Mouse (Mus musculus) ovary, postnatal 10 days (tissue): ENCODE results near the gene Gsdma3.
"Not testable (repeated sequence)": the region's sequence is repeated elsewhere in the genome, so short reads cannot be mapped to it uniquely, and the experiment has no call there.

Experiments
- DNase-seq: peaks from one replicate; pipeline ENCODE4 v3.0.0; 2022; ENCODE audit warnings: low spot score

Gsdma3 gene

DNA sequence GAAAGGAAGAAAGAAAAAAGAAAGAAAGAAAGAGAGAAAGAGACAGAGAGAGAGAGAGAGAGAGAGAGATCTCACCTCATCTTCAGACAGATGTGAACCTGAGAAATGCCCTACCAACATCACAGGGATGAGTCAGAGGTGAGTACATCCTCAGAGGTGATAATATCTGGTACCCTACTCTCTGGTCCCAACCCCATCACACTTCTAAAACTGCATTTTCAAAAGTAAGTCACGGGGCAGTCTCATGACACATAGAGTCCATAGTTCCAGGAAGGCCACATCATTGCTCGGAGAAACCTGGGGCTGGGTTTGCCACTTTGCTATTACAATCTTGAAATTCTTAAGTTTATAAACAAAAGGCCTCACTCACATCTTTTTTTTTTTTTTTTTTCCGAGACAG, 30.2 kb upstream of the Gsdma3 start:
- no peak for DNase-seq

DNA sequence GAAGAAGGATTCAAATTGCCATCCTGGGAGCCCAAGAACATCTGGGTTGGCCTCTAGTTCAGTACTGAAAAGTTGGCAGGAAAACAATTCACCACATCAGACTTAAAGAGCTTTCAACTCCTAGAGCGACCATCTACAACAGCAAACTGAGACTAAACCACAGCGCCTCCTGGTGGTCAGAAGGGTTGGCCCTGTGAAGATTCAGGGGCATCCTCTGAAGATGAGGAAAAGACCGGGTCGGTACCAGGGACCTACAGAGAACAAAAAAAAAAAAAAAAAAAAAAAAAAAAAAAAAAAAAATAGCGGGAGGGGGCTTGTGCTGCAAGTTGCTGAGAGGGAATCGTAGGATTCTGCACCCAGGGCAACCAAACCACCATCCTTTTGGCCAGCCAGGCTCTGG, 28.8 kb upstream of the Gsdma3 start:
- no peak for DNase-seq

- no peak for DNase-seq
These were observed 28.2 kb upstream of the Gsdma3 start, which contains the start of gene Lrrc3c for GRCm38 (mm10) chr11:98597991-98598390. Lrrc3c (plus strand) TSS chr11:98598291.

DNA sequence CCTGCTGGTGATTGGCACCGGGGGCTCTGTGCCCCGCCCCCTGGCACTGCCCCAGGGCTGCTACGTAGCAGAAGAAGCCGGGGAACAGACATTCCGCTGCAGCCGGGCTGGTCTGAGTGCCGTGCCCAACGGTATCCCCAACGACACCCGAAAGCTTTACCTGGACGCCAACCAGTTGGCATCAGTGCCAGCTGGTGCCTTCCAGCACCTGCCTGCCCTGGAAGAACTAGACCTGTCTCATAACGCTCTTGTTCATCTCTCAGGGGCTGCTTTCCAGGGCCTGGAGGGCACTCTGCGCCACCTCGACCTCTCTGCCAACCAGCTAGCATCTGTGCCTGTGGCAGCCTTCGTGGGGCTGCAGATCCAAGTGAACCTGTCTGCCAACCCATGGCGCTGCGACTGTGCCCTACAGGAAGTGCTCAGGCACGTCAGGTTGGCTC, 27.3 kb upstream of the Gsdma3 start:
- no peak for DNase-seq

- no peak for DNase-seq
These were observed 26.9 kb upstream of the Gsdma3 start for GRCm38 (mm10) chr11:98599291-98599690.

- no peak for DNase-seq
These were observed 24.0 kb upstream of the Gsdma3 start for GRCm38 (mm10) chr11:98602090-98602690.

- no peak for DNase-seq
These were observed 22.2 kb upstream of the Gsdma3 start for GRCm38 (mm10) chr11:98603953-98604352.

DNA sequence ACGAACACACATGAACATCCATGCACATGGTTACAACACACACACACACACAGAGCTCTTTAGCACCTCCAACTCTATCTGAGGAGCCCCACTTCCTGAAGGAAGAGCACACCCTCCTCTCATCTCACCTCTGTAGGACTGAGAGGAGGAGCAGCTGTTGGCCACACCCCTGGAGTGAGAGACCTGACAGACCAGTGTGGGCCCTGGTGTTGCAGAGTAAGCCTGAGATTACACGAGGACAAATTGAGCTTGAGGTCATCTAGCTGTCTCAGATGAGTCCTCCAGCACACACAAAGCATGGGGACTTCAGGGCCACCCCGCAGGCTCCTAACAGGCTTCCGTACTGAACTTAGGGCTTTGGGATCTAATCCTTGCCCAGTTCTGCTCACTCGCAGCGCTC, 21.2 kb upstream of the Gsdma3 start:
- not testable (repeated sequence) for DNase-seq

GRCm38 (mm10) chr11:98606763-98607162, 19.4 kb upstream of the Gsdma3 start:
- no peak for DNase-seq

DNA sequence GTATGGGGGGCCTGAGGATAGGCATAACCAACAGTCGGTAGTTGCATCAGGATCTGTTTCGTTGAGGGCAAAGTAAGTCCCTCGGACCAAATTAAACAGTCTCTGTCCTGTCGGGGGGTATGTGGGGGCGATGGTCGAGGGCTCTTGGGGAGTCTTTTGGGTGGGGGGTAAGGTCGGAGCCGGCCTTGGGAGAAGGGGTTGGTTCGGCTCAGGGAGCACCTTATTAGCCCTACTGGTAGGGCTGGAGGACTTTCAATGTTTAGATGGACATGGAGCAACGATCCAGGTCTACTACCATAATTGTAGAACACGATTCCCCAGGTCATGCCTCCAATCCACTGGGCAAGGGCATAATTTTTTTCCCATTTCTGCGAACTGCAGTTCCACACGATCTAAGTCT, 5.4 kb upstream of the Gsdma3 start:
- DNase-seq: no peak

- DNase-seq: not testable (repeated sequence)
These were observed 2.2 kb upstream of the Gsdma3 start for GRCm38 (mm10) chr11:98623981-98624380.

- not testable (repeated sequence) for DNase-seq
These were observed 1.8 kb upstream of the Gsdma3 start for GRCm38 (mm10) chr11:98624381-98624780.

- no peak for DNase-seq
These were observed 2.5 kb downstream of the Gsdma3 start for GRCm38 (mm10) chr11:98628706-98629105.

GRCm38 (mm10) chr11:98630646-98631045, 4.5 kb downstream of the Gsdma3 start:
- no peak for DNase-seq

- not testable (repeated sequence) for DNase-seq
These were observed 9.3 kb downstream of the Gsdma3 start for GRCm38 (mm10) chr11:98635312-98635970.

DNA sequence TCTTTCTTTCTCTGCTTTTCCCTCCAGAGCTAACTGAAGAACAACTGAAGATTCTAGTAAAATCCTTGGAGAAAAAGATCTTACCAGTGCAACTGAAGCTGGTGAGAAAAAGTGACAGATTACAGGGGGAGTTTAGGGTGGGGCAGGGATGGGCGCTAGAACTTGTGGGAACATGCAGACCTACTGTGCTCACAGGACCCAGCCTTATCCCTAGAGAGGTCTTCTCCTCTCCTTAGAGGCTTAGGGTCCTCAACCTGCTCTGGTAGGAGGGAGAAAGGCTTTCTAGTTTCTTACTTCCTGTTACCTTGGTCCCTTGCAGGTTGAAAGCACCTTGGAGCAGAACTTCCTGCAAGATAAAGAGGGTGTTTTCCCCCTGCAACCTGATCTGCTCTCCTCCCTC, 11.3 kb downstream of the Gsdma3 start:
- DNase-seq: no peak

DNA sequence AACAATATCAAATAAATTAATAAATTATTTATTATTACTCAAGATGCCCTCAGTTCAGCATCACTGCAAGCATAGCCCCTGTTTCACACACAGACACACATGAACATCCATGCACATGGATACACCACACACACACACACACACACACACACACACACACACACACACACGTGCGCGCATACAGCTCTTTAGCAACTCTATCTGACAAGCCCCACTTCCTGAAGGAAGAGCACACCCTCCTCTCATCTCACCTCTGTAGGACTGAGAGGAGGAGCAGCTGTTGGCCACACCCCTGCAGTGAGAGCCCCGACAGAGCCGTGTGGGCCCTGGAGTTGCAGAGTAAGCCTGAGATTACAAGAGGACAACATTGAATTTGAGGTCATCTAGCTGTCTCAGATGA, 13.9 kb downstream of the Gsdma3 start:
- DNase-seq: no peak

DNA sequence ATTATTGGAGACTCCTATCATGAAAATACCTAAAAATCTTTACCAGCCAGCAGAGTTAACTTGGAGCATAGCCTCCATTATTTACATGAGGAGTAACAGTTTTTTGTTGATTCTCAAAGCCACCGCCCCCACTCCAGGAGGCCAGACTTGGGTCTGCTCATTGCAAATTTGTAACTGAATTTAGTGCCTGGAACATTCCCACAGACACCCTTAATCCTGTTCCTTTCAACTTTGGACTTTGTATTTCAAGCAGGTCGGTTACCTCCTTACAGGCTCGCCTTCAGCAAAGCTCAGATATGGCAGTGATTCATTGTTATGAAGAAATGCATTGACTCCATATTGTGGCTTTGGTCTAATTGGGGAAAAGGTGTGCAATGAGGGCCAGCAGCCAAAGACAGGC, 18.6 kb downstream of the Gsdma3 start:
- DNase-seq: no peak

GRCm38 (mm10) chr11:98645946-98646345, 19.8 kb downstream of the Gsdma3 start:
- no peak for DNase-seq

DNA sequence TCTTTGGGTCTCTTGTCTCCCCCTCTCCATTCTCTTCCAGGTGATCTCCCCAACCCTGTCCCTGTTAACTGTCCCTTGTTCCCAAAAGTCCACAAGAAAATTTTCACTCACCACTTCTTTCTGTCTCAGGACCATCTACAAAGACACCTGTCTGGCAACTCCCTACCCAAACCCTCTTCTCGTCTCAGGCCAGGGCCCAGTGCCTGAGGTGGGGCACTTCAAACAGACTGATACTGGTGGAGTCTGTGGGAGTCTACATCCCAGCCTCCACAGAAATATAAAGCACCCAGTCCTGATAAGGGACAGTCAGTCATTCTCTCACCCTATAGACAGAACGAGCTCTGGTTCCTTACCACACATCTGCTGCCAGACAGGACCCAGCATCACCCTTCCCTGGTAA, 20.3 kb downstream of the Gsdma3 start, which contains the start of gene Gsdma2:
Gsdma2 (plus strand) TSS at position 301 of the 400 bp plus-strand sequence.
- DNase-seq: no peak

GRCm38 (mm10) chr11:98655076-98655475, 28.9 kb downstream of the Gsdma3 start:
- DNase-seq: not testable (repeated sequence)

- no peak for DNase-seq
These were observed 34.4 kb downstream of the Gsdma3 start for GRCm38 (mm10) chr11:98660517-98660916.

DNA sequence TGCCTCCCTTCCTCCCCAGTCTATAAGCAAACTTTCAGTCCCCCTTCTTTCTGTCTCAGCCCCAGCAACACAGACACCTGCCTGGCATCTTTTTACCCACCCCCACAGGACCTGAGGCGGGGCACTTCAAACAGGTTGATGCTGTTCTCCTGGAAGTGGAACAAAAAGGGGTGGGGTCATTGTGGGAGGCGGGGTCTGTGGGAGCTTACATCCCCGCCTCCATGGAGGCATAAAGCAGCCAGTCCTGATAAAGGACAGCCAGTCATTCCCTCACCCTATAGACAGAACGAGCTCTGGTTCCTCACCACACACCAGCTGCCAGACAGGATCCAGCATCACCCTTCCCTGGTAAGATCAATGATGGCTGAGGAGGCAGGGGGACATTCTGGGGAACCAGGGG, 37.9 kb downstream of the Gsdma3 start, which contains the start of gene Gsdma:
Gsdma (plus strand) TSS at position 261 of the 400 bp plus-strand sequence.
- DNase-seq: no peak

- DNase-seq: no peak
These were observed 42.8 kb downstream of the Gsdma3 start for GRCm38 (mm10) chr11:98668984-98669383.
